Mouse (Mus musculus): ENCODE results near the gene Tmem262. TPM values are rescaled to one million over a fixed set of nuclear protein-coding genes. Genes with fewer than 3 reads are reported as not detected.
"Not testable (repeated sequence)": the region's sequence is repeated elsewhere in the genome, so short reads cannot be mapped to it uniquely, and the experiment has no call there.

The Tmem262 gene
- not detected in 2 replicates for polyA plus RNA-seq (2015; fragmentation: Nextera tagmentation; extraction: Ambion mirVana)

DNA sequence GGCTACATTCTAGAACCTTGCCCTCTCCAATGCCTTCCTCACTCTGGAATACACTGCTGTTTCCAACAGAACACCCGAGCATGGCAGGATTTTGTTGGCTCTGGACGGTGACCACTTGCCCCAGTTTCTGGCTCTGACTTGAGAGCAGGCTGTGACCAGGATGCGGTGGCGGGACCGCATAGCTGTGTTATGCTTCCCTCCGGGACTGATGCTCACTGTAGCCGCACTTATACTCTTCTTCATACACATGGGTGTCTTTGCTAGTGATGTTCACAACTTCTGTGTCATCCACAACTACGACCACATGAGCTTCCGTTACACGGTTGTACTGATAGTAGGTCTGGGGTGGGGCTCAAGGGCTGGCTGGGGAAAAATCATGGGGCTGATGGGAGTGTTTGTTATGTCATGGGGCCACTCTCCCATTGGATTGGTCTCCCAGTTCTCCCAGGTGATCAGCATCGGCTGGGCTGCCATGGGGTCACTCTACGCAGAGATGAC, at the start of gene Tmem262:
Gene Tmem262, plus strand, starts transcription at position 51 of the 498 bp plus-strand sequence.
- no peak within 1 kb of the TSS for H3K27ac ChIP-seq
- no peak for ATAC-seq (ENCODE audit: insufficient number of reproducible peaks, low FRiP score, low TSS enrichment, low read depth)
- H3K27me3 ChIP-seq, result no peaks in the 10 kb centered on the region
- H3K4me1 ChIP-seq, result peaks cover 23% of the 10 kb centered on the region
- no peak within 1 kb of the TSS for H3K4me3 ChIP-seq
- H3K4me2 ChIP-seq, result no peak within 1 kb of the TSS
- 93% methylated on average over 12 of the region's 12 CpGs for WGBS
- no peaks in the 10 kb centered on the region for H3K9me3 ChIP-seq
- no peak within 1 kb of the TSS for H3K9ac ChIP-seq
- peaks cover 40% of the 10 kb centered on the region for H3K36me3 ChIP-seq

DNA sequence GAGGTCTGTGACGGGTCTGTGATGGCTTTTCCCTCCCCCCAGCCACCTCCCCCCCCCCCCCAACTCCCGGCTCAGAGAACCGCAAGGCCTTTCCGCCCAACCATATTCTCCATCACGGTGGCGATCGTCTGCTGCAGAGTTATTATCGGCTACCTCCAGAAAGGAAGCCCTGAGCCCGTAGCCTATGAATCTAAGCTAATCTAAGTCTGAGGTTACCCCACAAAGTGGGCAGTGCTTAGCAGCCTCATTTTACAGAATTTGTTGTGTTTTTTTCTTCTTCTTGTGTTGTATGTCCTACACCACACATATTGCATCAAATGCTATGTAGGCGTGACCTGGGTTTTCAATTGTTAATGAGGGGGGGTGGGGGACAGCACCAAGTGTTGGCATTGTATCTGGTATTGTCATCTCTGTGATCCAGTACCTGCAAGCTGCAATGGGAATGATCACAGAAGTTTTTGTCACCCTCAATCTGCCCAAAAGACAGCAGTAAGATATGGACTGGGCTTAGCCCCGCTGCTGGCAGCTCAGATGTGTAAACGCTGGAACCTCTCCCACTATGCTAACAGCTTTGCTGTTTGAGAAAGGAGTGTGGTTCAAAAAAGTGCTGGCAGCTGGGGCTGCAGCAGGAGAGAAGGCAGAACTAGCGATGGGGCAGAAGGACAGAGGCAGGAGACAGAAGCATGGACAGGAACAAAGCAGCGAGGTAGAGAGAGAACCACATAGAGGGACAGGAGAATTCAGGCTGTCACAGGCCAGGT, 49.1 kb upstream of the Tmem262 start:
- no peak overlapping the region for H3K4me3 ChIP-seq
- ATAC-seq (ENCODE audit: insufficient number of reproducible peaks, low FRiP score, low TSS enrichment, low read depth), result no peak
- H3K27ac ChIP-seq, result no peak overlapping the region
- H3K9me3 ChIP-seq, result no peaks in the 10 kb centered on the region
- H3K4me2 ChIP-seq, result no peak overlapping the region
- H3K4me1 ChIP-seq, result no peaks in the 10 kb centered on the region
- 68% methylated on average over 14 of the region's 14 CpGs for WGBS
- no peak overlapping the region for H3K9ac ChIP-seq
- no peaks in the 10 kb centered on the region for H3K36me3 ChIP-seq
- H3K27me3 ChIP-seq, result no peaks in the 10 kb centered on the region

DNA sequence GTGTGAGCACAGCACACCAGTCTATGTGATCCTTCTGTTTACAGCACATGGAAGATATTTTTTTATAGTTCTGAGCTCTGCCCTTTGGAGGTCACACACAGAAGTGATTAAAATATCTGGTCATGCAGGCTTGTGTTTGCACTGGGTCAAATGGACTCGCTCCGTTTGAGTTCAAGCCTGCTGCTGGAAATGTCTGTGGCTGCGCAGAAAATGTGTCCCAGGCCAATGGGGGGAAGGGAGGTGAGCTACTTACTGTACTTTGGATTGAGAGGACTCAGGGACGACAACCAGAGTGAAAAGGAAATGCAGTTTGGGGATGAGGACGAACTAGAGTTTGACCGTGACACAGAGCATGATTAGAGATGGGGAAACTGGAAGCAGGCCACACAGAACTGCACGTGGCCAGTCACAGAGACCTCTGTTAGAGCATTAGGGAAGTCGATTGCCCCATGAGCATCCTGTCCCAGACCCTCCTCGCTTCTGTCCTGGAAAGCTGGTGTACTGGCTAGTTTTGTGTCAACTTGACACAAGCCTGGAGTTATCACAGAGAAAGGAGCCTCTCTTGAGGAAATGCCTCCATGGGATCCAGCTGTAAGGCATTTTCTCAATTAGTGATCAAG, 43.8 kb upstream of the Tmem262 start:
- Histone ChIP-seq H3K4me1 (no peaks in the 10 kb centered on the region), H3K4me2 (no peak overlapping the region), H3K4me3 (no peak overlapping the region), H3K9me3 (no peaks in the 10 kb centered on the region), H3K27ac (no peak overlapping the region), H3K9ac (no peak overlapping the region), H3K27me3 (no peaks in the 10 kb centered on the region), H3K36me3 (no peaks in the 10 kb centered on the region)
- 68% methylated on average over 9 of the region's 9 CpGs for WGBS
- no peak for ATAC-seq (ENCODE audit: insufficient number of reproducible peaks, low FRiP score, low TSS enrichment, low read depth)

DNA sequence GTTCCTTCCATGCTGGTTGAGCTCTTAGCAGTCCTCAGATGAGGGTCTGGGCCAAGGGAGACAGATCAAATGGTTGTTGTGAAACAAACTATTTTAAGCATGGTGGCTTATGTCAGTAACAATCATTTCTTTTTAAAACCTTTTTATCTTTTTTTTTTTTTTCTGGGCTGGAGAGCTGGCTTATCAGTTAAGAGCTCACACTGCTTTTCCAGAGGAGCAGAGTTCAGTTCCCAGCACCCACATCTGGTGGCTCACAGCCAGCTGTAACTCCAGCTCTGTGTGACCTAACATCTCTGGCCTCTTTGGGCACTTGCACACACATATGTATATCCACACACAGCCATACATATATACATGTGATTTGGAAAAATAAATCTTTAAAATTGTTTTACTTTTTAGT, 42.1 kb upstream of the Tmem262 start:
- no peak overlapping the region for H3K4me3 ChIP-seq
- H3K9me3 ChIP-seq, result no peaks in the 10 kb centered on the region
- no peak overlapping the region for H3K27ac ChIP-seq
- ATAC-seq (ENCODE audit: insufficient number of reproducible peaks, low FRiP score, low TSS enrichment, low read depth), result no peak
- no peak overlapping the region for H3K9ac ChIP-seq
- no peaks in the 10 kb centered on the region for H3K27me3 ChIP-seq
- no peaks in the 10 kb centered on the region for H3K36me3 ChIP-seq
- no peak overlapping the region for H3K4me2 ChIP-seq
- H3K4me1 ChIP-seq, result no peaks in the 10 kb centered on the region

DNA sequence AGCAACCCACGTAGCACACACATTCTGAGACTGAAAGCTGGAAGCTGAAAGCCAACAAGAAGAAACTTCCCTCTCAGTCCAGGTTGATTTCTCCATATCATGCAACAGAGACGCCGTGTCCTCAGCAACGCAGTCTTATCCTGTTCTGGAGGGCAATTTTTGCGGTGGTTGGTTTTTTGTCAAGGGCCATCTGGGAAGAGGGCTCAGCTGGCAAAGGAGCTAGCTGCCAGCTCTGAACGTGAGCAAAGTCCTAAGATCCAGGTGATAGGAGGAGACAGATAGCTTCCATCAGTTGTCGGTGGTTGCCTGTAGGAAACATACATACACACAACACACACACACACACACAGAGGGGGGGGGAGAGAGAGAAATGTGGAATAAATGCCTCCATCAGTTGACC, 41.5 kb upstream of the Tmem262 start:
- Histone ChIP-seq H3K4me3 (no peak overlapping the region), H3K4me2 (no peak overlapping the region), H3K27me3 (no peaks in the 10 kb centered on the region), H3K36me3 (no peaks in the 10 kb centered on the region), H3K27ac (no peak overlapping the region), H3K4me1 (no peaks in the 10 kb centered on the region), H3K9me3 (no peaks in the 10 kb centered on the region), H3K9ac (no peak overlapping the region)
- WGBS, result 74% methylated on average over 7 of the region's 7 CpGs
- no peak for ATAC-seq (ENCODE audit: insufficient number of reproducible peaks, low FRiP score, low TSS enrichment, low read depth)

DNA sequence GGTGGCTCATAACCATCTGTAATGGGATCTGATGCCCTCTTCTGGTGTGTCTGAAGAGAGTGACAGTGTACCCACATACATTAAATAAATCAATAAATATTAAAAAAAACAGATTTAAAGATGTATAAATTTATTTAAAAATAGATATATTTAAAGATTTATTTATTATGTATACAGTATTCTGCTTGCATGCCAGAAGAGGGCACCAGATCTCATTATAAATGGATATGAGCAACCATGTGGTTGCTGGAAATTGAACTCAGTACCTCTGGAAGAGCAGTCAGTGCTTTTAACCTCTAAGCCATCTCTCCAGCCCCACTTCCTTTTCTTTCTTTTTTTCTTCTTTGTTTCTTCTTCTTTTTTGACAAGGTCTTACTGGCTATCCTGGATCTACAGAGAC, 39.8 kb upstream of the Tmem262 start:
- Histone ChIP-seq H3K4me1 (peaks cover under 1% of the 10 kb centered on the region; the same call in 1 of the 2 replicates), H3K4me2 (no peak overlapping the region), H3K27ac (no peak overlapping the region), H3K36me3 (no peaks in the 10 kb centered on the region), H3K9me3 (no peaks in the 10 kb centered on the region), H3K27me3 (no peaks in the 10 kb centered on the region), H3K4me3 (no peak overlapping the region), H3K9ac (no peak overlapping the region)
- no peak for ATAC-seq (ENCODE audit: insufficient number of reproducible peaks, low FRiP score, low TSS enrichment, low read depth)

DNA sequence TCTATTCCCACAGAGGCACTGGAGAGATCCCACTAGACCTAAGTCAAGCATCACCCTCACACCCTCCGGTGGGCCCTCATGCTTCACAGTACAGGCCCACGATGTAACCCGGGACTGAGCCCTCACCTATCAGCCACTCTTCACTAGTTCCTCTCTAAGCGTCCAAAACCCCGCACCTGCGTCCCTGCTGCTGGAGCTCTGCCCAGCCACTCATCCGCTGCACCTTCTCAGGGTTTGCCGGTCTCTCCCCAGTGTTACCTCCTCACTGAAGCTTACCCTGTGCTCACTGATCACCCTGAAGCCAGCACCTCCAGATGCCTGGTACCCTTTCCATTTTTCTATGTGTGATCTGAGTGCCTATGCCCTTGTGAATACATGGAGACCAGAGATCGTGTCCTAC, 37.5 kb upstream of the Tmem262 start:
- 79% methylated on average over 9 of the region's 9 CpGs for WGBS
- Histone ChIP-seq H3K36me3 (no peaks in the 10 kb centered on the region), H3K9me3 (no peaks in the 10 kb centered on the region), H3K27me3 (no peaks in the 10 kb centered on the region), H3K4me2 (no peak overlapping the region), H3K4me3 (no peak overlapping the region), H3K4me1 (peaks cover 6% of the 10 kb centered on the region), H3K27ac (no peak overlapping the region; the same call in 1 of the 2 replicates), H3K9ac (no peak overlapping the region)
- no peak for ATAC-seq (ENCODE audit: insufficient number of reproducible peaks, low FRiP score, low TSS enrichment, low read depth)

DNA sequence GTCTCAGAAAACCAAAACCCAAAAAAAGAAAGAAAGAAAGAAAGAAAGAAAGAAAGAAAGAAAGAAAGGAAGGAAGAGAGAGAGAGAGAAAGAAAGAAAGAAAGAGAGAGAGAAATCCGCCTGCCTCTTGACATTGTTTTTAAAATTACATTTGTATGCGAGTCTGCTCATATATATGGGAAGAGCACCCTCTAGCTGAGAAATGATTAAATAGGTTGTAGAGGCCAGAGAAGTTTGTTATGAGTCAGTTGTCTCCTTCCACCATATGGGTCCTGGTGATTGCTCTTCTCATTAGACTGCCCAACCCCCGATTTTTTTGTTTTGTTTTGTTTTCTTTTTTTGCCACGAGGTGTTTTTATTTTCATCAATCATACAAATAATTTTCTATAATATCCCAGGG, 35.7 kb upstream of the Tmem262 start:
- H3K4me3 ChIP-seq; ATAC-seq (ENCODE audit: insufficient number of reproducible peaks, low FRiP score, low TSS enrichment, low read depth); H3K27me3 ChIP-seq; H3K27ac ChIP-seq; H3K9ac ChIP-seq; H3K4me2 ChIP-seq; H3K9me3 ChIP-seq: not testable (repeated sequence)
- Histone ChIP-seq H3K4me1 (peaks cover 23% of the 10 kb centered on the region), H3K36me3 (peaks cover 14% of the 10 kb centered on the region)
- WGBS, result 49% methylated on average over 4 of the region's 4 CpGs

DNA sequence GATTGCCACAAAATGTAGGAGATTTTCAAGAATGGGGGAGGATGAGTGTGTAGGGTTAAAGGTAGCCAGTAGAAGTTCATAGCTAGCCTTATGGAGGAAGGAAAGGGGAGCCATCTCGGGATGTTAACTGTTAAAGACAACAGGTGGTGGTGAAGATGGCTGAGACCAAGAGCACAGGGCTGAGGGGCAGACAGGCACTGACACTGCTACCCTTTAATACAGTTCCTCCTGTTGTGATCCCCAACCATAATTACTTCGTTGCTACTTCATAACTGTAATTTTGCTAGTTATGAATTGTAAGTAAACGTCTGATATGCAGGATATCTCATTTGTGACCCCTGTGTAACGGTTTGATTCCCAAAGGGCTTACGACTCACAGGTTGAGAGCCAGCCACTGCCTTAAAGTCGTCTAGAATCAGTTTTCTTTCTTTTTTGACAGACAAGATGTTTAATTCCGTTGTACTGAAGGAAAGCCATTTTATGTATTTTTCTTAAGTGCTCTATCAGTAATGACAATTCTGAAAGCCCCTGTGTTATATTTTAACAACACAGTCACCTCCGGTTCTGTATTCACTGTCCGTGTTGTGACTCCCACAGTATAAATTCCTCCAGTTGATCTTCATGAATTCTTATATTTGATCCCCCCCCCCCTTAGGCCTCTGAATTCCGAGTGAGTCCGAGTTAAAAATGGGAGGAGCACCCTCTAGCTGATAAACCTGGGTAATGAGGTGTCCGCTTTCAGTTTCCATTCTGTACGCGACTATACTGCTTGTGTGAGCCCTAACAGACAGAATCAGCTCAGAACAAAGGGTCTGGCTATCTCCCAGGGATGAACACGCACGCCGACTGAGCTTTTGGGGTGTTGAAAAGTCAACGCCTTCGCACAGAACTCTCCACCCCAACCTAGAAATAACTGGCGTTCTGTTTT, 34.2 kb upstream of the Tmem262 start:
- Histone ChIP-seq H3K27me3 (no peaks in the 10 kb centered on the region), H3K9me3 (no peaks in the 10 kb centered on the region), H3K4me3 (peak overlapping the region; percentile 97), H3K9ac (peak overlapping the region; percentile 82), H3K4me2 (peak overlapping the region; percentile 81), H3K4me1 (peaks cover 23% of the 10 kb centered on the region), H3K36me3 (peaks cover 30% of the 10 kb centered on the region), H3K27ac (peak overlapping the region; percentile 99)
- WGBS, result 15% methylated on average over 20 of the region's 20 CpGs
- no peak for ATAC-seq (ENCODE audit: insufficient number of reproducible peaks, low FRiP score, low TSS enrichment, low read depth)

DNA sequence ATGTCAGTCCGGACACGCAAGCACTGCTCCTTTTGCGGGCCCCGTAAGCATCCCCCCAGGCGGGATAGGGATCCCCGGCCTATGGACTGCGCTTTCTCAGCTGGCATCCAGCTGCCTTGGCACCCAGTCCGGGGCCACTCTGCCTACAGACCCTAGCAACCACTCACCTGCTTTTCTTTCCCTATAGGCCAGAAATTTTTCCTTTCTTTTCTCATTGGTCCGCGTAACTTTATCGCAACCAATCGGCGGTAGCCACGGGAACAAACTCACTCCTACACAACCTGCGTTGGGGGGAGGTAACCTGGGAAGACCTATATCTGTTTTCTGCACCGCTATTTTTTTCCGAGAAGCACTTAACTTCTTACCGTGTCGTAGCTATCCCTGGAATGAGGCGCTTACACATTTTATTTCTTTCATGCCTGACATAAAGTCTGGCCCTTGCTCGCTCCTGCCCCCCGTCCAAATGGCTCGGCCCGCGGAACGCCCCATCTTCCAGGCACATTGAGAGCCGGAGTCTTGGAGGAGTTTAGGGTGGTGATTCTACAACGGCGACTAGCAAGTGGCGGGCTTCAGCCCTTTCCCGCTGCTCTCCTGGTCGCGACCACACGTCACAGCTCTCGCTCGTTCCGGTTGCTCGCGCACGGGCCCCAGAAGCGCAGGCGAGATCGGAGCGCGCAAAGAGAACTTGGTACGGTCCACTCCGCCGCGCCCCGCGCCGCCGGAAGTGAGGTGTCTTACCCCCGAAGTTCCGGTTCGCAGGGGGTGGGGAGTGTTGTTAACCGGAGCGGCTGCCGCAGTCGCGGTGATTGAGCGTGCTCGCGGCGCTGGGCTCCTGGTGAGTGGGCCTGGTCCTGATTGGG, 33.3 kb upstream of the Tmem262 start, which contains the start of gene Syvn1:
Gene Syvn1, plus strand, starts transcription at position 283 of the 860 bp plus-strand sequence.
- Histone ChIP-seq H3K36me3 (peaks cover 39% of the 10 kb centered on the region), H3K27me3 (no peaks in the 10 kb centered on the region), H3K9ac (peak within 1 kb of the TSS; percentile 82), H3K4me3 (peak within 1 kb of the TSS; percentile 97), H3K4me1 (peaks cover 23% of the 10 kb centered on the region), H3K9me3 (no peaks in the 10 kb centered on the region), H3K4me2 (peak within 1 kb of the TSS; percentile 81), H3K27ac (peak within 1 kb of the TSS; percentile 99)
- WGBS, result under 1% methylated on average over 65 of the region's 65 CpGs
- peak; percentile 90 for ATAC-seq (ENCODE audit: insufficient number of reproducible peaks, low FRiP score, low TSS enrichment, low read depth)
